Mouse (Mus musculus) bone marrow macrophage, adult 2 months (primary cell): Measurements from ENCODE around the gene Cadm4. TPM values are rescaled to one million over a fixed set of nuclear protein-coding genes. Genes with fewer than 3 reads are reported as not detected.

Experiments used
- H3K27ac ChIP-seq: 2 replicates; pipeline ENCODE4 v1.5.1; 2012; ENCODE audit warnings: low read depth, low read length; ENCODE audit not compliant: insufficient read depth
- H3K4me1 ChIP-seq: 2 replicates; pipeline ENCODE4 v1.6.1; 2012; ENCODE audit warnings: low read length; ENCODE audit not compliant: control insufficient read depth, insufficient read depth
- H3K4me3 ChIP-seq: 2 replicates; pipeline ENCODE4 v1.5.1; 2012; ENCODE audit warnings: mild to moderate bottlenecking, low read length, moderate library complexity; ENCODE audit not compliant: insufficient read depth
- CTCF ChIP-seq: IDR thresholded peaks from 2 replicates; pipeline ENCODE4 v1.5.1; 2012; ENCODE audit warnings: low read depth, mild to moderate bottlenecking, low read length, moderate library complexity
- POLR2A ChIP-seq: IDR thresholded peaks from 2 replicates; pipeline ENCODE4 v1.6.1; 2012; ENCODE audit warnings: mild to moderate bottlenecking, low read depth, low read length, borderline replicate concordance
- polyA plus RNA-seq: library from polyadenylated mRNA; stranded (reverse); fragments of >200 nt; gene quantifications from 2 replicates; pipeline ENCODE4 v1.2.4, GENCODE M21; 2012; ENCODE audit not compliant: missing spikeins, insufficient read depth, insufficient read length

Gene Cadm4
- not detected in 2 replicates for polyA plus RNA-seq

- Histone ChIP-seq H3K4me1 (no peaks in the 10 kb centered on the region; the same call in 1 of the 2 replicates), H3K27ac (no peak within 1 kb of the TSS), H3K4me3 (peak within 1 kb of the TSS; percentile 51)
- TF ChIP-seq CTCF: no peak
- TF ChIP-seq POLR2A: no peak
These were observed at the start of gene Cadm4 for GRCm38 (mm10) chr7:24481474-24482207. Gene Cadm4 (plus strand): TSS chr7:24482023.

GRCm38 (mm10) chr7:24435305-24435704, 46.5 kb upstream of the Cadm4 start:
- H3K27ac ChIP-seq: no peak overlapping the region
- peaks cover 8% of the 10 kb centered on the region for H3K4me1 ChIP-seq
- H3K4me3 ChIP-seq: no peak overlapping the region
- TF ChIP-seq CTCF: no peak
- no peak for TF ChIP-seq POLR2A

- peaks cover 18% of the 10 kb centered on the region for H3K4me1 ChIP-seq
- H3K4me3 ChIP-seq: no peak overlapping the region
- H3K27ac ChIP-seq: peak overlapping the region; percentile 18
- no peak for TF ChIP-seq POLR2A
- no peak for TF ChIP-seq CTCF
These were observed 43.8 kb upstream of the Cadm4 start for GRCm38 (mm10) chr7:24437981-24438380.

- H3K4me1 ChIP-seq: peaks cover 20% of the 10 kb centered on the region
- no peak overlapping the region for H3K4me3 ChIP-seq
- no peak overlapping the region for H3K27ac ChIP-seq
- TF ChIP-seq POLR2A (no peak), CTCF (no peak)
These were observed 42.6 kb upstream of the Cadm4 start for GRCm38 (mm10) chr7:24439191-24439590.

DNA sequence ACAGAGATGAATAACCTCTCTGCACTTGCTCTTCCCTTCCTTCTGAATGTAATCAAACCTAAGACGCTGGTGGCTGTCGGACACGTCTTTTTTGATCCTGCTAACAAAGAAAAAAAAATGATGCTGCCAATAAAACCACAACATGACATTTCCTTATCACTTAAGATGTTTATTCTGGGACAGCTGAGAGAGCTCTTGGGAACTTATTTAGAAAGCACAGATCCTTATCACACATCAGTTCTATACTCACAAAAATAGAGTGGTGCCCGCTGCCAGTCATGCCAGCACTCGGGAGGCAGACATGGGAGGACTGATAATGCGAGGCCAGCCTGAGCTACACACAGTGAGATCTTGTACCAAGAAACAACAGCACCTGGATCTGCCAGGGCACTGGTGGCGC, 41.9 kb upstream of the Cadm4 start:
- no peak for TF ChIP-seq POLR2A
- no peak for TF ChIP-seq CTCF
- H3K4me3 ChIP-seq: no peak overlapping the region
- no peak overlapping the region for H3K27ac ChIP-seq
- H3K4me1 ChIP-seq: peaks cover 20% of the 10 kb centered on the region

GRCm38 (mm10) chr7:24441785-24442184, 40.0 kb upstream of the Cadm4 start:
- Histone ChIP-seq H3K4me1 (peaks cover 29% of the 10 kb centered on the region), H3K4me3 (no peak overlapping the region), H3K27ac (peak overlapping the region; percentile 55)
- TF ChIP-seq CTCF: peak; percentile 98
- no peak for TF ChIP-seq POLR2A

DNA sequence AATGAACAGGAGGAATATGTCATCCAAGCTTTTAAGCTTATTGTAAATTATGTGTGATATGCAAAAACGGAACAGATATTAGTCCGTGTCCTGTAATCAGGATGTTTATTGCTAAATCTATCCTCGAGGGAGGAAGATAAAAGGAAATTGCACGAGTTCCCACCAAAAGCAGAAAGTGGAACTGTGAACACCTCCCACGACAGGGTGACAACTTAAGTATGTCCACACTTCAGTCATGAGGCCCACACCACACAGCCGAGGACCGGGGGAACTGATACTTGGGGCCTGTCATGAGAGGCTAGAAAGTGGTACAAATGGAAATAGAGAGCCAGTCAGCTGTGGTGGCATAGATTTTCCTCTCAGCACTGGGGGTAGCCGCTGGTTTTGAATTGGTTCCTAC, 39.5 kb upstream of the Cadm4 start:
- Histone ChIP-seq H3K4me3 (no peak overlapping the region), H3K4me1 (peaks cover 31% of the 10 kb centered on the region), H3K27ac (peak overlapping the region; percentile 55)
- TF ChIP-seq POLR2A (no peak), CTCF (no peak)

- H3K4me1 ChIP-seq: peaks cover 39% of the 10 kb centered on the region
- no peak overlapping the region for H3K4me3 ChIP-seq
- TF ChIP-seq CTCF: no peak
- no peak for TF ChIP-seq POLR2A
- no peak overlapping the region for H3K27ac ChIP-seq
These were observed 36.4 kb upstream of the Cadm4 start for GRCm38 (mm10) chr7:24445266-24445926.

DNA sequence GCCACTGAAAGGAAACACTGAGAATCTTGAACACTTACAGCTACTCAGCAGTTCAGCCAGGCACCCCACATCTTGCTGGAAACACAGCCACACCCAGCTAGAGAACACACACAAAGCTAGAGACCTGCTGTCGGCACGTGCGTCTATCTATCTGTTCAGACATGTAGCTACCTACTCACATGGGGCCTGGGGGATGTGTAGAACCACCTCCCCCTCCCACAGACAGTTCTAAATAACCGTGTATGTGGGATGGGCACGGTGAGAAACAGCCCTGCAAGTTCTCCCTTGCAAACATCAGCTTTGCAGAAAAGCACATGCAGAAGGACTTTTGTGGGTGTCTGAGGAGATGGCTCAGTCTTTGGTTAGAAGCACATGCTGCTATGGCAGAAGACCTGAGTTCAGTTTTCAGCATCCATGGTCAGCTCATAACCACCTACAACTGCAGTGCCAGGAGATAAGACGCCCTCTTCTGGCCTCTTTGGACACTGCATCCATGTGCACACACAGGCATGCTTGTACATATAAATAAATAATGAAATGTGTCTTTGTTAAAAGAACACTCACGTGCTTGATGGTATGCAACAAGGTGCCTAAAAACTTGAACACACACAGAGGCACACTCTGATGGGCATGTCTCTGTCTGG, 35.0 kb upstream of the Cadm4 start:
- Histone ChIP-seq H3K27ac (no peak overlapping the region), H3K4me3 (no peak overlapping the region), H3K4me1 (peaks cover 42% of the 10 kb centered on the region)
- TF ChIP-seq POLR2A (no peak), CTCF (no peak; the same call in 1 of the 2 replicates)

- TF ChIP-seq POLR2A: no peak
- TF ChIP-seq CTCF: no peak
These were observed 32.9 kb upstream of the Cadm4 start for GRCm38 (mm10) chr7:24448782-24449517.

More at GRCm38 (mm10) chr7:24448782-24449517, 32.9 kb upstream of the Cadm4 start:
- no peak overlapping the region for H3K27ac ChIP-seq
- no peak overlapping the region for H3K4me3 ChIP-seq
- H3K4me1 ChIP-seq: peaks cover 30% of the 10 kb centered on the region
